Mouse (Mus musculus): ENCODE data around the gene Mknk1. TPM values are rescaled to one million over a fixed set of nuclear protein-coding genes. Genes with fewer than 3 reads are reported as not detected.

Gene Mknk1
- polyA plus RNA-seq, 1 experiment from 2014 or later: 12.8 TPM

DNA sequence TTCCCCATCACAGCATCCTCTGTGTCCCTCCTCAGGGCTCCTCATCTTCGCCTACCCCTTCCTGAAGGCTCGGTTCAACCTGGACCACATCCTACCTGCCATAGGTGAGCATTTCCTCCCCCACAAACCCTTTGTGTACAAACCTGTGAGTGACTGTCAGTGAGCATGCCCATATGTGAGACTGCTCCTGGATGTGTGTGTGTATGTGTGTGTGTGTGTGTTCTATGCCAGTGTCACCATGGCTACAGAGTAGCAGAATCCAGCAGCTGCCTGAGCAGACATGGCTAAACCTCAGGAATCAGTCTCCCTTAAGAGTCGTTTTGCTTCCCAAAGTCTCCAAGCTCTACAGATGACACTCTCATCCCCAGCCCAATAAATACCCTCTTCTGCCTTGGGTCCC, 46.8 kb downstream of the Mknk1 start:
- Histone ChIP-seq H3K4me2 (replicated peaks; ENCODE audit: low read depth) (no peak overlapping the region), H3K27me3 (replicated peaks; ENCODE audit: control insufficient read depth, insufficient read depth, low read length) (peaks cover 11% of the 10 kb centered on the region; the same call in 1 of the 2 replicates), H3K36me3 (ENCODE audit: control insufficient read depth, insufficient read depth) (no peaks in the 10 kb centered on the region), H3K4me3 (ENCODE audit: low read depth, low read length) (no peak overlapping the region), H3K27ac (ENCODE audit: low read depth, low read length) (no peak overlapping the region), H3K9ac (ENCODE audit: low read depth, low read length) (no peak overlapping the region), H3K9me3 (ENCODE audit: control insufficient read depth) (no peaks in the 10 kb centered on the region), H3K4me1 (replicated peaks; ENCODE audit: control insufficient read depth, insufficient read depth, low read length) (no peaks in the 10 kb centered on the region)
- WGBS: 73% methylated on average over 3 of the region's 3 CpGs
- no peak for ATAC-seq
- TF ChIP-seq CTCF (IDR thresholded peaks at IDR 0.05; ENCODE audit: low read depth): no peak

DNA sequence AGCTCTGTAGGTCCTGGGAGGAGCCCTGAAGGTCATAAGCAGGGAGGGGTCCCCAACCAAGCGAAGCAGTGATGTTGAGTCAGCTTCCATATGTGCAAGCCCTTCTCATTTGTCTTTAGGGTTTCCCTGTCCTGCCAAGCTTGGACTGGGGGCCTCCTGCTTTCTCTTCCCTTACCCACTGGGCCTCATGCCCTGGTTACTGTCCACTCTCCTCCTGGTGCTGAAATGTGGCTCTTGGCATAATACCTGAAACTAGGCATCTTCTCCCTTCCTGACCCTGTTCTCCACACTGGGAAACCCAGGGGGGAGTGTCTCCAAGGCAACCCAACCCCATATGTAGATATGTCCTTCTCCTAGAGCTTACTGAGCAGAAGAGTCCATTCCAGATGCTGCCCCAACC, 47.9 kb downstream of the Mknk1 start:
- Histone ChIP-seq H3K4me1 (replicated peaks; ENCODE audit: control insufficient read depth, insufficient read depth, low read length) (no peaks in the 10 kb centered on the region), H3K27me3 (replicated peaks; ENCODE audit: control insufficient read depth, insufficient read depth, low read length) (peaks cover 17% of the 10 kb centered on the region; the same call in 1 of the 2 replicates), H3K4me2 (replicated peaks; ENCODE audit: low read depth) (no peak overlapping the region), H3K4me3 (ENCODE audit: low read depth, low read length) (no peak overlapping the region), H3K36me3 (ENCODE audit: control insufficient read depth, insufficient read depth) (no peaks in the 10 kb centered on the region), H3K27ac (ENCODE audit: low read depth, low read length) (no peak overlapping the region), H3K9me3 (ENCODE audit: control insufficient read depth) (no peaks in the 10 kb centered on the region), H3K9ac (ENCODE audit: low read depth, low read length) (no peak overlapping the region)
- WGBS: 41% methylated on average over 1 of the region's 1 CpGs
- no peak for TF ChIP-seq CTCF (IDR thresholded peaks at IDR 0.05; ENCODE audit: low read depth)
- ATAC-seq: no peak

DNA sequence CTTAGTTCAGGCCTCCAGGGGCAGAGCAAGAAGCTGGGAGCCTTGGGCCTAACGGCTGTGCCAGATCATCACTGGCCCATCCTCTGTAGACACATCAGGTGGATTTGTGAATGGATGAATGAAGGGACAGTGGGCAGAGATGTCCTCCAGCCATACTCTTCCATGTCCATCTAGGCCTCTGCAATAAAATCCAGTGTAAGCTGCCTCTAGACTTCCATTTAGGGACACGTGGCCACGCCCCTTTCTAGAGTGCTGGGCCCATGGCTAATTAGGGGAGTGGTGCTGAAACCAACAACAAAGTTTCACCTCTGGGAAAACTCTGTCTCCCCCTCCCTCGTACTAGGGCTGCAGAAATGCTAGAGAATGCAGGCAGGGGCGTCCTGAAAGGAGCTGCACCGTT, 51.1 kb downstream of the Mknk1 start:
- Histone ChIP-seq H3K4me2 (replicated peaks; ENCODE audit: low read depth) (peak overlapping the region; percentile 54), H3K9me3 (ENCODE audit: control insufficient read depth) (no peaks in the 10 kb centered on the region), H3K4me3 (ENCODE audit: low read depth, low read length) (peak overlapping the region; percentile 17), H3K27me3 (replicated peaks; ENCODE audit: control insufficient read depth, insufficient read depth, low read length) (peaks cover 23% of the 10 kb centered on the region; the same call in 1 of the 2 replicates), H3K9ac (ENCODE audit: low read depth, low read length) (no peak overlapping the region), H3K36me3 (ENCODE audit: control insufficient read depth, insufficient read depth) (no peaks in the 10 kb centered on the region), H3K4me1 (replicated peaks; ENCODE audit: control insufficient read depth, insufficient read depth, low read length) (no peaks in the 10 kb centered on the region), H3K27ac (ENCODE audit: low read depth, low read length) (no peak overlapping the region)
- no peak for TF ChIP-seq CTCF (IDR thresholded peaks at IDR 0.05; ENCODE audit: low read depth)
- ATAC-seq: no peak
- 16% methylated on average over 6 of the region's 6 CpGs for WGBS

DNA sequence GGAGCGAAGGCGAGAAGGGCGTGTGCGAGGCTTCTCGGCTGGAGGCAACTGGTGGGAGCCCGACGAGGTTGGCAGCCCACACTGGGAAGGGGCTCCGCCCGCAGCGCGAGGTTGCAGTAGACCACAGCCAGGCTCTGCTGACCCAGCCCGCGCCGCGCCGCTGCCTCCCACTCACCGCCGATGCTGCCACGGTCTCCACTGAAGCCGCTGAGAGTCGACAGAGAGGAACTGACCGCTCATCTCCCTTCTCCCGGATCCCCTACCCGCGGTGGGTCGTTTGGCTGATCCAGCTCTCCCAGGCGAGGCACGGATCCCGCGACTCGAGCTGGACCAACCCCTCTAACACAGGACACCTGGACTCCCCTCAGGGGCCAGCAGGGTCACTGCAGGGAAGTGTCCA, 51.6 kb downstream of the Mknk1 start, which contains the start of gene 6430628N08Rik:
Gene 6430628N08Rik, plus strand, starts transcription at position 113 of the 400 bp plus-strand sequence.
- H3K4me1 ChIP-seq (replicated peaks; ENCODE audit: control insufficient read depth, insufficient read depth, low read length): no peaks in the 10 kb centered on the region
- H3K9ac ChIP-seq (ENCODE audit: low read depth, low read length): no peak within 1 kb of the TSS
- H3K27me3 ChIP-seq (replicated peaks; ENCODE audit: control insufficient read depth, insufficient read depth, low read length): peaks cover 23% of the 10 kb centered on the region; the same call in 1 of the 2 replicates
- no peak within 1 kb of the TSS for H3K27ac ChIP-seq (ENCODE audit: low read depth, low read length)
- H3K9me3 ChIP-seq (ENCODE audit: control insufficient read depth): no peaks in the 10 kb centered on the region
- H3K4me2 ChIP-seq (replicated peaks; ENCODE audit: low read depth): peak within 1 kb of the TSS; percentile 54
- H3K4me3 ChIP-seq (ENCODE audit: low read depth, low read length): peak within 1 kb of the TSS; percentile 17
- TF ChIP-seq CTCF (IDR thresholded peaks at IDR 0.05; ENCODE audit: low read depth): no peak
- no peaks in the 10 kb centered on the region for H3K36me3 ChIP-seq (ENCODE audit: control insufficient read depth, insufficient read depth)
- 2% methylated on average over 31 of the region's 31 CpGs for WGBS
- no peak for ATAC-seq

DNA sequence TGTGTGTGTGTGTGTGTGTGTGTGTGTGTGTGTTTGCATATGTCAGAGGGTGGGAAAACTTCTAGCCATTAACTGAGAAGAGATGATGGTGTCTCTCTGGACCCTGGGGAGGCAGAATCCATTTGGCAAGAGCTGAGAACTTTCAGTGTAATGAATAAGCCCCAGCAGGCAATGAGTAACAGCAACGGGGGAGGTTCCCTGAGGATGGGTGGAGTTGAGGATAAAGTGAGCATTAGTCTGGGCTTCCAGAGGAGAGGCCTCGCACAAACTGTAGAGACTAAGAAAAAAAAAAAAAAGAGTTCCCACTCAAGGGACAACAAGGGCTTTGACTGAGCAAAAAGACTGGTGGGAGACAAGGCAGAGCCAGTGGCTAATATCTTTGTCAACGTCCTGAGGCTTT, 55.3 kb downstream of the Mknk1 start:
- H3K4me3 ChIP-seq (ENCODE audit: low read depth, low read length): no peak overlapping the region
- no peak for TF ChIP-seq CTCF (IDR thresholded peaks at IDR 0.05; ENCODE audit: low read depth)
- no peak overlapping the region for H3K4me2 ChIP-seq (replicated peaks; ENCODE audit: low read depth)
- H3K9me3 ChIP-seq (ENCODE audit: control insufficient read depth): no peaks in the 10 kb centered on the region
- H3K27me3 ChIP-seq (replicated peaks; ENCODE audit: control insufficient read depth, insufficient read depth, low read length): peaks cover 50% of the 10 kb centered on the region
- H3K36me3 ChIP-seq (ENCODE audit: control insufficient read depth, insufficient read depth): no peaks in the 10 kb centered on the region
- H3K27ac ChIP-seq (ENCODE audit: low read depth, low read length): no peak overlapping the region
- H3K4me1 ChIP-seq (replicated peaks; ENCODE audit: control insufficient read depth, insufficient read depth, low read length): no peaks in the 10 kb centered on the region
- WGBS: 14% methylated on average over 3 of the region's 3 CpGs
- no peak overlapping the region for H3K9ac ChIP-seq (ENCODE audit: low read depth, low read length)
- no peak for ATAC-seq

DNA sequence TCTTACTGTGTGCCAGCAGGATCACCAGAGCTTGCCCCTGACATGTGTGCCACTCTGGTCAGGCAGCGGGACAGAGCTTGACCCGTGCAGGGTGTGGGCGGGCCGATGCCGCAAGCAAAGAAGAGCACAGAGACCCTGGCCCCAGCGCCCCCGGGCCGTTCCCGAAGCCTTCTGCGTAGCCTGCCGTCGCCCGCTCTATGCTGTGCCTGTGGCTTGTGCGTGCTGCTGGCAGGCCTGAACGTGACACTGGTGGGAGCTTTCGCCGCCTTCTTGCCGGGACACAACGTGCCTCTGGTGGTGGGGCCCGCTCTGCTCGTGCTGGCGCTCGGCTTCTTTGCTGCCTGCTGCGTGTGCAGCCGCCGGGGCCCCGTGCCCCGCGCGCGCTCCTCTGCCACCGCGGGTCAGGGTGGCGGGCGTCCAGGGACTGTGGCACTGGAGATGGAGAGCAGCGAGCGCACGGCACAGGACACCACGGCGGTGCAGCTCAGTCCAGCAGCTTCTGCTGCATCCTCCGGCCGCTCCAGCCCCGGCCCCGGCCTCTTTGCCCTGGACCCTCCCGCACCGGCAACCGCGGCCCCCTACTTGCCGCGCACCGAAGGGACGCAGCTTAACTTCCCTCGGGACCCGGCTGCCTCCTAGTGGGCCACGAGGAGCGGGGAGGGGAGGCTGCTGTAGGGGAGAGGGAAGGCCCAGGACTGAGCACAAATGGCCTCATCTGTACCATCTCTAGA, 59.1 kb downstream of the Mknk1 start:
- Histone ChIP-seq H3K4me3 (ENCODE audit: low read depth, low read length) (peak overlapping the region; percentile 14; the same call in 1 of the 2 replicates), H3K4me1 (replicated peaks; ENCODE audit: control insufficient read depth, insufficient read depth, low read length) (no peaks in the 10 kb centered on the region), H3K4me2 (replicated peaks; ENCODE audit: low read depth) (peak overlapping the region; percentile 57), H3K9me3 (ENCODE audit: control insufficient read depth) (no peaks in the 10 kb centered on the region), H3K27ac (ENCODE audit: low read depth, low read length) (no peak overlapping the region), H3K36me3 (ENCODE audit: control insufficient read depth, insufficient read depth) (no peaks in the 10 kb centered on the region), H3K27me3 (replicated peaks; ENCODE audit: control insufficient read depth, insufficient read depth, low read length) (peaks cover 50% of the 10 kb centered on the region), H3K9ac (ENCODE audit: low read depth, low read length) (no peak overlapping the region)
- TF ChIP-seq CTCF (IDR thresholded peaks at IDR 0.05; ENCODE audit: low read depth): peak; percentile 37
- 2% methylated on average over 48 of the region's 56 CpGs for WGBS
- ATAC-seq: no peak

Data from intestine, postnatal 0 days (tissue).